Mouse (Mus musculus) lung, postnatal 0 days (tissue): ENCODE data around the gene Slc8a3.

ENCODE experiments used
- CTCF ChIP-seq: IDR thresholded peaks from 2 replicates; pipeline ENCODE4 v1.5.1; 2016; ENCODE audit warnings: antibody characterized with exemption, mild to moderate bottlenecking
- EP300 ChIP-seq: IDR thresholded peaks from 2 replicates; pipeline ENCODE4 v1.6.1; 2016; ENCODE audit warnings: antibody characterized with exemption, mild to moderate bottlenecking, control low read depth

GRCm38 (mm10) chr12:81227767-81228460, 105.1 kb downstream of the Slc8a3 start:
- TF ChIP-seq CTCF (no peak), EP300 (no peak)
